Mouse (Mus musculus): ENCODE results near the gene Edem1.

DNA sequence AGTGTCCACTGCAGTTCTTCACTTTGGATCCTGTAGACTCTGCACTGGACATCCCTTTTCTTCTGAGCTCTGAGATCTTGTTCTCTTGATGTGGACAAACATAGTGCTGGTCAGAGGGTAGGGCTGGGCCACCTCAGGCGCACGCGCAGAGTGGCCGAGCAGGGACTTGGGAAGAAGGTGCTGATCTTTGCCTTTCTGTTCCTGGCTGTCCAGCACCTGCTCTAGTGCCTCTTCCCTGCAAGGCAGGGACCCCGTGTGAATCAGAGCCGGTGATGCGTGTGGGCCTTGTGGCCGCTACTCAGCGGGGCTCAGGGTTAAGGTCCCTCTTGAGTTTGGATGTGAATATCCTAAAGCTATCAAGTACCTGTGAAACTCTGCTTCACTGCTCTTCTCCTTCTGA, 30.1 kb downstream of the Edem1 start:
- no peak for TF ChIP-seq CTCF (IDR thresholded peaks at IDR 0.05; ENCODE audit: borderline replicate concordance, control insufficient read depth, extremely low read depth, insufficient read depth, low read length, poor library complexity)
- no peak for TF ChIP-seq POLR2A (IDR thresholded peaks at IDR 0.05; ENCODE audit: control insufficient read depth, extremely low read depth, insufficient read depth, low read length, poor library complexity)

Measured in thymus, adult 2 months (tissue).